Mouse (Mus musculus) brain, embryonic 14.5 days (tissue): Measurements from ENCODE around the gene Sirt2. TPM values are rescaled to one million over a fixed set of nuclear protein-coding genes. Genes with fewer than 3 reads are reported as not detected.
A peak's percentile ranks its signal among the peaks of the same experiment; 100 is the strongest.

Experiments
- DNase-seq: peaks from one replicate; pipeline ENCODE4 v3.0.0-alpha.2; 2011; ENCODE audit warnings: low read depth
- CTCF ChIP-seq: fragments of 200-500 bp; IDR thresholded peaks from 2 replicates; pipeline ENCODE4 v1.5.1; 2012; ENCODE audit warnings: inconsistent platforms, mild to moderate bottlenecking, moderate library complexity, borderline replicate concordance; ENCODE audit not compliant: insufficient read depth, insufficient read length; ENCODE audit errors: extremely low read depth
- POLR2A ChIP-seq: fragments of 200-500 bp; IDR thresholded peaks from 2 replicates; pipeline ENCODE4 v1.6.1; 2012; ENCODE audit warnings: mild to moderate bottlenecking, inconsistent platforms, borderline replicate concordance; ENCODE audit not compliant: poor library complexity, insufficient read depth, insufficient read length, severe bottlenecking; ENCODE audit errors: extremely low read depth
- polyA plus RNA-seq: library from polyadenylated mRNA; depleted of rRNA; stranded (reverse); fragments of >200 nt; gene quantifications from 2 replicates; pipeline ENCODE4 v1.2.3, GENCODE M21; 2012

The Sirt2 gene
- polyA plus RNA-seq, 1 experiment, result 125 TPM

DNA sequence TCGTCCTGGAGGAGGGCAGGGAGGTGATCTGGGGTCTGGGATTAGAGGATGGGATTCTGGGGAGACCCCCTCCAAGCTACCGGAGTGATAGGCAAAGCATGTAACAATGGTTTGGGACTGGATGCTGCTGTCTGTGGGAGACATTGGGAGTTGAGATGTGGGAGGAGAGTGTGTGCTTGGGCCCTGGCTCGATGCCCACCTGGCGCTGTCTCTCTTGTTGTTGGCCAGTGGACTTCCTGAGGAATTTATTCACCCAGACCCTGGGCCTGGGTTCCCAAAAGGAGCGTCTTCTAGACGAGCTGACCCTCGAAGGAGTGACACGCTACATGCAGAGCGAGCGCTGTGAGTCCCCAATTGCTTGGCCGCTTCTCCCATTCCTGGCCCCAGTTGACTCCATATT lies 5.3 kb downstream of the Sirt2 start:
- DNase-seq, result no peak
- TF ChIP-seq CTCF (no peak), POLR2A (no peak)

DNA sequence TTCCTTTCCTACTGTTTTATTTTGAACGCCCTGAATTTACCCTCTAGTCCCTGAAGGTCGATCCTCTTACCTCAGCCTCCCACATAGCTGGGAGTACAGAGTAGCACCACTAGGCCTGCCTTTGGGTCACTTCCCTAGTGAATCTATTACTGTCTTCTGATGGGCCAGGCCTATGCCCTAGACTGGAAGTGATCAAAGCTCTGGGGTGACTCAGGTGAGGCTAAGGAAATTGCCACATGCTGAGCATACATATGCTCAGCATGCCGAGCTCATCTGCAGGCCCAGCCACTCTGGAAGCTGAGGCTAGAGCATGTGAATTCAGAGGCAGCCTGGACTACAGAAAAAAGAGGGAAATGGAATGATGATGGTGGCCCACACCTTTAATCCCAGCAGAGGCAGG lies 6.6 kb downstream of the Sirt2 start:
- TF ChIP-seq POLR2A (no peak), CTCF (no peak)
- no peak for DNase-seq

DNA sequence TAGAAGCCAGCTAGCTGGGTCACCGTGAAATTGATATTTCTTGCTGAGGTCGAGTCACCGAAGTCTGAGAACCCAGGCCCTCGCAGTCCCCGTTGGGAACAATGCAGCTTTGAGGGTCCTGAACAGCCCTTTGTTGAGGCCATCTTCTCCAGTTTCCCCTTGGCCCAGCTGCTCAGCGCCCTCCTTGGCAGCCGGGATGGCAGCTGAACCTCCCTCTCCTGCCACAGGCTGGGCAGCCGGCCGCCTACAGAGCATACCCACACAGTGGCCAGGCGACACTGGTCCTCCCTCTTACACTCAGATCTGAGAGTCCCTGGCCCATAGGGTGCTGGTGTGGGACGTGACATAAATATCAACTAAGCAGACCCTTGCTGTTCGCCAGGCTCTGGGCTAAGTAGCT lies 7.6 kb downstream of the Sirt2 start:
- TF ChIP-seq CTCF, result no peak
- TF ChIP-seq POLR2A, result no peak
- peak; percentile 53 for DNase-seq

DNA sequence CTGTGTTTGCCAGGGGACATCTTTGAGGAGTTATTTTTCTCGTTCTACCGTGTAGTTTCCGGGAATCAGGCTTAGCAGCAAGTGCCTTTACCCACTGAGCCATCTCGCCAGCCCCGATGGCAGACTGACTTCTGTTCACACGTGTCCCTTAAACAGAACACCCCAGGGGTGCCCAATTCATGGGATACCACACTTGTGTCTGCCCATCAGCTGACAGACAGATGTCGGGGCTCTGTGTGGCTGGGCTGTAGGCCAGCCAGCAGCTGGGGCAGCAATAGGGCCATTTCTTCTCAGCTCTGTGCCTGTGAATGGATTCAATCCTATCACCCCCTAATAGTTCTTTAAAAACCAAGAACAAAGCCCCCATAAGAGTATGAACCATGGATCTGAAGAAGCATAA lies 8.6 kb downstream of the Sirt2 start:
- peak; percentile 36 for DNase-seq
- no peak for TF ChIP-seq CTCF
- TF ChIP-seq POLR2A, result no peak

DNA sequence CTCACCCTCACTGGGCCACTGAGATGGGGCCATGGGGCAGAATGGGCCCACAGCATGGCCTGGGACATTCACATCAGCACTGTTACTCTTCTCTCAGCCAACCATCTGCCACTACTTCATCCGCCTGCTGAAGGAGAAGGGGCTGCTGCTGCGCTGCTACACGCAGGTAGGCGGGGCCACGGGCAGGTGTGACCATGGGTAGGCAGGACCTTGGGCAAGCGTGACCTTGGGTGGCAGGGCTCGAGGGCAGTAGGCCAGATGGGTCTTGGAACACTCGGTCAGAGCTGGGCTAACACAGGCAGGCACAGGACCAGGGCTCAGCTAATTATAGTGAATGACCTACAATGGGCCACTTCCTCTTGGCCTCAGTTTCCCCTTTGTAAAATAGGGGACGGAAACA lies 12.3 kb downstream of the Sirt2 start:
- DNase-seq, result no peak
- no peak for TF ChIP-seq POLR2A
- TF ChIP-seq CTCF, result no peak

DNA sequence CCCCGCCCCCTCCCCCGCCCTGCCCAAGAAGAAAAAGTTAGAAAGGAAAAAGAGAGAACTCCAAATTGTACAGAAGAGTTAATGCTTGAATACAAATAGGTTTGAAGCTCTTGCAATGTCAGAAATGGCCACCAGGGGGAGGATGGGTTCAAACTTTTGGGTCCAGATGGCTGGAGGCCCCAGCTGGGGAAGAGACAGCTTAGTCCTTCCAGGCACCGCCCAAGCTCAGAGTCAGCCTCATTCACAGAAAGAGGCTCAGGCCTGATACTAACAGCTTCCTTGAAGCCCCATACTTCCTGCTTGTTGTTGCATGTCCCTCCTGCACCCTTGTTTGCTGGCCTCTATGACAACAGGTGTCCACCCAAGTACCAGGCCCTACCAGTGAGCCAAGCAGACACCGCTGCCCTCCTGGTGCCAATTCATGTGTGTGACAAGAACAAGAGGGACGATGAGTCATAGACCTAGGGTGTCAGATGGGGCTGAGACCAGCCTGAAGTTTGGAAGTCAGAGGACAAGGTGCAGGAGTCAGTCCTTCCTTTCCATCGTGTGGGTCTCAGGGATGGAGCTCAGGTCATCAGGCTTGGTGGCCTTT lies 13.6 kb downstream of the Sirt2 start:
- DNase-seq, result peak; percentile 89
- TF ChIP-seq POLR2A, result no peak
- TF ChIP-seq CTCF, result peak; percentile 79

DNA sequence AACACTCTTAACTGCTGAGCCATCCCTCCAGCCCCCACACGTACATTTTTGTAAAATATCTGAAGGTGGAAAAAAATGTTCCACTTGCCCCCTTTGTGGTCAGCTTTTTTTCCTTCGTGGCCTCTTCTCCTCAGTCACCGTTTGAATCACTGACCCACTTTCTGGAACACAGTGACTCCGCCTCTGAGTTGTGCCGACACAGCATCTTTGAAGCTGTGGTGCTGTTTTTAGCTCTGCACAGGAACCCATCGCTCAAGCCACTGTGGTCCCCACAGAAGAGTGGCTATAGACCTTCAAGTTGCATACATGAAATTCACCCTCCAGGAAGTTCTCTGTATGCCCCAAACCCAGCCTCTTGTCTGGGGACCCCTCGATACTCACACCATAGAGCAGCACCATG lies 14.3 kb downstream of the Sirt2 start:
- TF ChIP-seq CTCF (no peak), POLR2A (no peak)
- DNase-seq, result no peak

DNA sequence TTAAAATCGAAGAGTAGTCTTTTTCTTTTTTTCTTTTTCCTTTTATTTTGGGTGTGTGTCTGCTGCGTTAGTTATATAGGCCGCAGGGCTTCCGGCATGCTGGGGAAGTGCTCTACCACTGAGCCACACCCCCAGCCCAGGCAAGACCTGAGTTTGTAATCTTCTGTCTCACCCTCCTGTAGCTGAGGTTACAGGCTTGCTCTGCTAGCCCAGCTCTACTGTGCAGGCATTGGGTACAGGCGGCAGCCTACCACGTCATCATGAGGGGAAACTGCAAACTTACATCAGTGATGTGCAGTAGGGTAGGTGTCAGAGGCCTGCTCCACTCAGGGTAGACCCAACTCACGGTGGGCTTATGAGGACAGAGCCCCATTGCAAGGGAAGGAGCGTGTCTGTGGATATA lies 14.7 kb downstream of the Sirt2 start:
- DNase-seq, result no peak
- TF ChIP-seq CTCF, result no peak
- no peak for TF ChIP-seq POLR2A

DNA sequence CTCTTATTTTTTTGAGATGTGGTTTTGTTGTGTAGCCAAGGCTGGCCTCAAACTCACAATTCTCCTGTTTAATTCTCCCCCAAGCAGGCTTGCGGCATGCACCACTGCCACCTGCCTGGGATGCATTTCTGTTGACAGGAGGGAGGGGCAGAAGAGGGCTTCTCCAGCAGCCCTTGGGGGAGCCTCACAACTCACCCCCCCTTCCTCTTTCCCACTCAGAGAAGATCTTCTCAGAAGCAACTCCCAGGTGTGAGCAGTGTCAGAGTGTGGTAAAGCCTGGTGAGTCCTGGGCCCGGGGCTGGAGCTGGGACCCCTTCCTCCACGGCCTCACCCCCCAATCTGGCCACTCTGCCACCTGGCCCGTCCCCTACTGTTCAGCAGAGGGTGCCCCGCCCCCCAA lies 18.6 kb downstream of the Sirt2 start:
- TF ChIP-seq POLR2A, result no peak
- TF ChIP-seq CTCF, result no peak
- DNase-seq, result no peak

DNA sequence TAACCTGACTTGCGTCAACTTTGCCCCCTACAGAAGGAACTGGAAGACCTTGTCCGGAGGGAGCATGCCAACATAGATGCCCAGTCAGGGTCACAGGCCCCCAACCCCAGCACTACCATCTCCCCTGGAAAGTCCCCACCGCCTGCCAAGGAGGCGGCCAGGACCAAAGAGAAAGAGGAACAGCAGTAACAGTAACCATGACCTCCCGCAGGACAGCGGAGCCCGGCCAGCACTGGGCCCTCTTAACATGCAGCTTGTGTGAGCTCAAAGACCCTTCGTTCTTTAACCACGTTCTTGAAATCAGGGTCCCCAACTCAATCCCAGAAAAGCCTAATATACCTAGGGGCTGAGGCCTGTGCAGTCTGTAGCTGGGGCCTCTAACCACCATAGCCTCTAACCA lies 21.3 kb downstream of the Sirt2 start:
- no peak for TF ChIP-seq CTCF
- TF ChIP-seq POLR2A, result no peak
- no peak for DNase-seq

DNA sequence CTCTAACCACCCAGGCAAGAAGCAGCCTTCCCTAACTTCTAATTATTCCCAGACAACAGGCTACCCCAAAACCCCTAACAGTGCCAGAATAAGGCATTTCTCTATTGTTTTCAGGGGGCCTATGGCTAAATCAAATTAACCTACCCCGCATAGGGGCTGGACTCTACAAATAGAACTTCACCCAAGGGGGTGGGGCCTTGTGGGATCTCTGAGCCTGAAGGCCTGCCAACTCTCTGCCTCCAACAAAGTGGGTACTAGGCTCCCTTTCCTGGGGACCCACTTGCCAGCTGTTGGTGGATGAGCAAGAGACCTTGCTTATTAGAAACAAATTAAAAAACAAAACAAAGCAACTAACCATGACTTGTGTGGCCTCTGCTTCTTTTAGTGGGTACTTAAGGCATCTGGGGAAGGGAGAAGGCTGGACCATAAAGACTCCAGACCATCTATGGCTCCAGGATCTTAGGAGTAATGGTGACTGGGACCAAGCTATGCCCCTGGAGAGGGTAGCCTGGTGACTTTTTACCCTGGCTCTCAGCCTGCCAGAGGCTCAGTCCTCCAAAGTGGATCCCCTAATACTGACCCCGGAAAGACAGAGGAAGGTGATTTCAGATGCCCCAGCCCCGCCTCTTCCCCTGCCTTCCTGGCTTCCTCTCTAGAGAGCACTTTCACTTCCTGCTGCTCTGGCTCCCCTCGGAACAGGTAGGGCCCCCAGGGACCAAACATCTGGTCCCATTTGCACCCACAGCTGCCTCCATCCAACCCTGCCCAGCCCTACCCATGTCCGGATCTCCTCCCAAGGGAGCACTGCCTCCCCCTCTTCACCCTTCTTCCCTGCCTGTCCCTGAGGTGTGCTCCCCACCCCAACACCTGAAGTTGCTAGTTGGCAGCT lies 22.0 kb downstream of the Sirt2 start, which contains the start of gene Rinl:
Gene Rinl, plus strand, starts transcription at position 663 of the 889 bp plus-strand sequence.
- no peak for DNase-seq
- TF ChIP-seq CTCF, result no peak
- TF ChIP-seq POLR2A, result no peak

DNA sequence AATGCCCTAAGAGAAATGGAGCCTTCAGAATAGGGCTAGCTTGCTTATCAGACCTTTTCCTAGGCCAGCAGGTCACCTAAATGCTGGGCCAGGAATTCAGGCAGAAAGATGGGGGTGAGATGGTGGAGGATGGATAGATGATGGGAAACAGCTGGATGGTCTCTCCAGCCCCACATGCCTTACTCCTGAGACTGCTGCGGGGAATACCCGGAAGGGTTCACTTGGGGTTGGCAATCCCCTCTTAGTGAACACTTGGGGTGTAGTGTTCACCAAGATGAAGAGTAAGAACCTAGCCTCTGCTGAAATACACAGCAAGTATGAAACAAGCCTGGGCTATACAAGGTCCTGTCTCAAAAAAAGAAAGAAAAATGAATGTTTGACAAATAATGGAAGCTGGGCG lies 22.7 kb downstream of the Sirt2 start:
- TF ChIP-seq CTCF (no peak), POLR2A (no peak)
- DNase-seq, result no peak

DNA sequence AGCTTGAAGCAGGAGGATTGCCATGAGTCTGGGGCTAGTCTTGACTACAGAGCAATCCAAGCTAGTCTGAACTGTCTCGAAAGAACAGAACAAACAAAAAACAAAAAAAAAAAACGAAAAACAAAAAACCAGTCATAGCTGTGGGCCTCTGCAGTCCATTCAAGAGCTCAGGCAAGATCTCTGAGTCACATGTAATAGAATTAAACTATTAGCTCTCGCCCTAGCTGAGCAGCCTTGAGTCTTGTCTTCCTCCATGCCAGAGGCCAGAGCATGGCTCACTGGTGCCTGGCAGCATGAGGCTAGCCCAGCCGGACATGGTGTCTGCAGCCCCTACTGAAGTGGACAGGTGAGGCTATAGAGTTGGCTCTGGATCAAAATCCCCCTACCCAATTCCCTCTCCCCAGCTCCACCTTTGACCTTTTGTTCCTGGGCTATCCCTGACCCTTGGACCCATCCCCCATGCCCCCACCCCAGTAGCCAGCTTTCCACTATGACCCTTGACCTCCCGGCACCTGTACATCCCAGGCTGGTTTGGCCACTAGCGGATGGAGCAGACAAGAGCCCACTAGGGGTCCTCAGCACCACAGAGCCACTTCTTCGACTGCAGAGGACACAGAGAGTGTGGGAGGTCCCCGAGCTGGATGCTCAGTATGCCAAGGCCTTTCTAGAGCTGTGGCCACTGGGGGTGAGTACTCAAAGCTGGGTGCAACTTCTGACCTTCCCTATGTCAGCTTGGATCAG lies 23.7 kb downstream of the Sirt2 start:
- no peak for DNase-seq
- TF ChIP-seq CTCF (peak; percentile 36; the same call in 1 of the 2 replicates), POLR2A (no peak)
